Mouse (Mus musculus): ENCODE measurements around the gene Gdap1l1. TPM values are rescaled to one million over a fixed set of nuclear protein-coding genes. Genes with fewer than 3 reads are reported as not detected.
A peak's percentile ranks its signal among the peaks of the same experiment; 100 is the strongest.

Gdap1l1 gene
- polyA plus RNA-seq, 1 experiment from 2014 or later, result 0.21 TPM

- ChIA-PET CTCF (interaction anchor here (0.7 kb wide), 1 partner anchor 75 kb away, joined by 3 read pairs; no protein-coding TSS in a partner anchor), POLR2A (interaction anchor here (1.6 kb wide), 1 partner anchor 10 kb away, joined by 5 read pairs; no protein-coding TSS in a partner anchor)
- peak; percentile 89 for DNase-seq (ENCODE audit: low read depth, low spot score)
- peak; percentile 90 for ATAC-seq
- no peak for TF ChIP-seq CTCF (IDR thresholded peaks at IDR 0.05)
- no peaks in the 10 kb centered on the region for H3K27me3 ChIP-seq
- in situ Hi-C loops (cut with MboI; ENCODE audit: low pct_unique_long_range_greater_than_20kb), result loop anchor here (5.0 kb wide), 1 partner anchor 53 kb away; the partner anchor contains the start of gene Fitm2
Measured at GRCm38 (mm10) chr2:163419346-163420045, 18.8 kb upstream of the Gdap1l1 start.

GRCm38 (mm10) chr2:163420366-163420886 lies 17.9 kb upstream of the Gdap1l1 start:
- ATAC-seq, result no peak

GRCm38 (mm10) chr2:163422895-163423660 lies 15.2 kb upstream of the Gdap1l1 start:
- ATAC-seq, result no peak
- TF ChIP-seq CTCF (IDR thresholded peaks at IDR 0.05), result no peak
- POLR2A ChIA-PET, result interaction anchor here (0.7 kb wide), 1 partner anchor 32 kb away, joined by 3 read pairs; no protein-coding TSS in a partner anchor
- no peaks in the 10 kb centered on the region for H3K27me3 ChIP-seq
- in situ Hi-C loops (cut with MboI; ENCODE audit: low pct_unique_long_range_greater_than_20kb), result loop anchor here (5.0 kb wide), 1 partner anchor 49 kb away; the partner anchor contains the start of gene Fitm2
- no peak for DNase-seq (ENCODE audit: low read depth, low spot score)
- CTCF ChIA-PET, result interaction anchor here (1.2 to 1.4 kb wide), 2 partner anchors 12 to 14 kb away, joined by 3 to 4 read pairs; no protein-coding TSS in a partner anchor

More at GRCm38 (mm10) chr2:163420366-163420886, 17.9 kb upstream of the Gdap1l1 start:
- POLR2A ChIA-PET, result no interaction called here
- no peak for TF ChIP-seq CTCF (IDR thresholded peaks at IDR 0.05)
- CTCF ChIA-PET, result interaction anchor here (0.8 to 1.6 kb wide), 3 partner anchors 19 to 52 kb away, joined by 3 to 6 read pairs (median 3); partner anchors contain the start of gene Fitm2
- in situ Hi-C loops (cut with MboI; ENCODE audit: low pct_unique_long_range_greater_than_20kb), result loop anchor here (5.0 kb wide), 1 partner anchor 52 kb away; the partner anchor contains the start of gene Fitm2
- no peak for DNase-seq (ENCODE audit: low read depth, low spot score)
- H3K27me3 ChIP-seq, result no peaks in the 10 kb centered on the region

GRCm38 (mm10) chr2:163424597-163424996 lies 13.7 kb upstream of the Gdap1l1 start, which contains the start of gene Oser1:
Gene Oser1 (minus strand): TSS chr2:163424697.
- no peak for ATAC-seq
- TF ChIP-seq CTCF (IDR thresholded peaks at IDR 0.05), result no peak
- H3K27me3 ChIP-seq, result no peaks in the 10 kb centered on the region
- in situ Hi-C loops (cut with MboI; ENCODE audit: low pct_unique_long_range_greater_than_20kb), result loop anchor here (5.0 kb wide), 1 partner anchor 48 kb away; the partner anchor contains the start of gene Fitm2
- CTCF ChIA-PET, result interaction anchor here (1.4 kb wide), 1 partner anchor 10 kb away, joined by 4 read pairs; no protein-coding TSS in a partner anchor
- DNase-seq (ENCODE audit: low read depth, low spot score), result no peak
- POLR2A ChIA-PET, result no interaction called here

GRCm38 (mm10) chr2:163428346-163429011 lies 9.8 kb upstream of the Gdap1l1 start:
- ATAC-seq, result no peak
- POLR2A ChIA-PET, result no interaction called here
- no peak for DNase-seq (ENCODE audit: low read depth, low spot score)
- CTCF ChIA-PET, result no interaction called here
- no peaks in the 10 kb centered on the region for H3K27me3 ChIP-seq
- TF ChIP-seq CTCF (IDR thresholded peaks at IDR 0.05), result no peak
- in situ Hi-C loops (cut with MboI; ENCODE audit: low pct_unique_long_range_greater_than_20kb), result no loop called here

- no peak for TF ChIP-seq CTCF (IDR thresholded peaks at IDR 0.05)
- ChIA-PET CTCF (no interaction called here), POLR2A (no interaction called here)
- ATAC-seq (no peak), DNase-seq (ENCODE audit: low read depth, low spot score) (no peak)
- no peaks in the 10 kb centered on the region for H3K27me3 ChIP-seq
- in situ Hi-C loops (cut with MboI; ENCODE audit: low pct_unique_long_range_greater_than_20kb), result no loop called here
Measured at GRCm38 (mm10) chr2:163431289-163431688, 7.0 kb upstream of the Gdap1l1 start.

GRCm38 (mm10) chr2:163433971-163434370 lies 4.3 kb upstream of the Gdap1l1 start:
- peaks cover 12% of the 10 kb centered on the region for H3K27me3 ChIP-seq
- in situ Hi-C loops (cut with MboI; ENCODE audit: low pct_unique_long_range_greater_than_20kb), result no loop called here
- no peak for ATAC-seq
- no peak for DNase-seq (ENCODE audit: low read depth, low spot score)
- ChIA-PET POLR2A (no interaction called here), CTCF (interaction anchor here (1.0 to 1.1 kb wide), 2 partner anchors 10 to 23 kb away, joined by 3 to 4 read pairs; partner anchors contain the start of gene Oser1)
- TF ChIP-seq CTCF (IDR thresholded peaks at IDR 0.05), result no peak

GRCm38 (mm10) chr2:163437800-163438199 lies 476 bp upstream of the Gdap1l1 start:
- peaks cover 19% of the 10 kb centered on the region for H3K27me3 ChIP-seq
- no peak for TF ChIP-seq CTCF (IDR thresholded peaks at IDR 0.05)
- ChIA-PET POLR2A (no interaction called here), CTCF (interaction anchor here (0.6 kb wide), 1 partner anchor 15 kb away, joined by 3 read pairs; no protein-coding TSS in a partner anchor)
- ATAC-seq (no peak), DNase-seq (ENCODE audit: low read depth, low spot score) (no peak)
- in situ Hi-C loops (cut with MboI; ENCODE audit: low pct_unique_long_range_greater_than_20kb), result no loop called here

- peaks cover 24% of the 10 kb centered on the region for H3K27me3 ChIP-seq
- in situ Hi-C loops (cut with MboI; ENCODE audit: low pct_unique_long_range_greater_than_20kb), result no loop called here
- DNase-seq (ENCODE audit: low read depth, low spot score) (no peak), ATAC-seq (peak; percentile 40)
- TF ChIP-seq CTCF (IDR thresholded peaks at IDR 0.05), result no peak
- ChIA-PET CTCF (interaction anchor here (1.2 kb wide), 1 partner anchor 13 kb away, joined by 3 read pairs; no protein-coding TSS in a partner anchor), POLR2A (no interaction called here)
Measured at GRCm38 (mm10) chr2:163438619-163439451, 559 bp downstream of the Gdap1l1 start.
